Mouse (Mus musculus) embryonic facial prominence, embryonic 13.5 days (tissue): Measurements from ENCODE around the gene 4930519P11Rik. TPM values are rescaled to one million over a fixed set of nuclear protein-coding genes. Genes with fewer than 3 reads are reported as not detected.

Source experiments
- ATAC-seq: fragments of 200-750 bp; cut with Nextera tagmentation; 2 replicates; pipeline ENCODE4 v1.8.0; 2017; ENCODE audit warnings: low read depth; ENCODE audit not compliant: insufficient number of reproducible peaks, insufficient read depth, low FRiP score, low TSS enrichment
- H3K27ac ChIP-seq: fragments of 300-500 bp; sonication (generic); 2 replicates; pipeline ENCODE4 v1.5.1; 2015; ENCODE audit warnings: moderate library complexity, mild to moderate bottlenecking, inconsistent platforms
- H3K27me3 ChIP-seq: fragments of 300-500 bp; sonication (generic); 2 replicates; pipeline ENCODE4 v1.6.1; 2015; ENCODE audit warnings: mild to moderate bottlenecking, inconsistent platforms
- H3K36me3 ChIP-seq: fragments of 300-500 bp; sonication (generic); 2 replicates; pipeline ENCODE4 v1.6.1; 2015; ENCODE audit warnings: mild to moderate bottlenecking, inconsistent platforms
- H3K4me1 ChIP-seq: fragments of 300-500 bp; sonication (generic); 2 replicates; pipeline ENCODE4 v1.6.1; 2015; ENCODE audit warnings: inconsistent platforms
- H3K4me2 ChIP-seq: fragments of 300-500 bp; sonication (generic); 2 replicates; pipeline ENCODE4 v1.6.1; 2015; ENCODE audit warnings: moderate library complexity, mild to moderate bottlenecking, inconsistent platforms
- H3K4me3 ChIP-seq: fragments of 300-500 bp; sonication (generic); 2 replicates; pipeline ENCODE4 v1.5.1; 2015; ENCODE audit warnings: mild to moderate bottlenecking, inconsistent platforms
- H3K9ac ChIP-seq: fragments of 300-500 bp; sonication (generic); 2 replicates; pipeline ENCODE4 v1.6.1; 2015; ENCODE audit warnings: mild to moderate bottlenecking, inconsistent platforms
- H3K9me3 ChIP-seq: fragments of 300-500 bp; sonication (generic); 2 replicates; pipeline ENCODE4 v1.6.1; 2016; ENCODE audit warnings: inconsistent platforms
- WGBS: fragments of 180-500 bp; shearing (Covaris S2); methylation state at CpG from one replicate; pipeline ENCODE4 v1.1.7; 2015; ENCODE audit warnings: mixed read lengths; 5-methylcytosine and 5-hydroxymethylcytosine counted together
- polyA plus RNA-seq: library from polyadenylated mRNA; unstranded; fragments of >200 nt; fragmentation: Nextera tagmentation; extraction: Ambion mirVana; gene quantifications from 2 replicates; pipeline ENCODE4 v1.2.1, GENCODE M21; 2015

Gene 4930519P11Rik
- polyA plus RNA-seq, 1 experiment from 2014 or later, result not detected

GRCm38 (mm10) chr2:154646634-154647033 is 33.4 kb upstream of the 4930519P11Rik start:
- 79% methylated on average over 5 of the region's 5 CpGs for WGBS
- Histone ChIP-seq H3K4me3 (no peak overlapping the region), H3K27ac (no peak overlapping the region), H3K4me2 (no peak overlapping the region), H3K4me1 (no peaks in the 10 kb centered on the region), H3K36me3 (peaks cover 45% of the 10 kb centered on the region), H3K9me3 (no peaks in the 10 kb centered on the region), H3K9ac (no peak overlapping the region), H3K27me3 (no peaks in the 10 kb centered on the region)
- no peak for ATAC-seq

GRCm38 (mm10) chr2:154642712-154643385 is 29.6 kb upstream of the 4930519P11Rik start:
- H3K9me3 ChIP-seq, result peaks cover 5% of the 10 kb centered on the region
- 83% methylated on average over 6 of the region's 6 CpGs for WGBS
- H3K9ac ChIP-seq, result no peak overlapping the region
- no peak overlapping the region for H3K27ac ChIP-seq
- H3K4me2 ChIP-seq, result no peak overlapping the region
- H3K27me3 ChIP-seq, result no peaks in the 10 kb centered on the region
- H3K4me1 ChIP-seq, result no peaks in the 10 kb centered on the region
- H3K4me3 ChIP-seq, result no peak overlapping the region
- no peak for ATAC-seq
- peaks cover 69% of the 10 kb centered on the region for H3K36me3 ChIP-seq

- H3K4me3 ChIP-seq, result no peak overlapping the region
- no peak overlapping the region for H3K9ac ChIP-seq
- H3K4me2 ChIP-seq, result no peak overlapping the region
- H3K9me3 ChIP-seq, result peaks cover 5% of the 10 kb centered on the region
- H3K27me3 ChIP-seq, result no peaks in the 10 kb centered on the region
- 93% methylated on average over 9 of the region's 9 CpGs for WGBS
- H3K36me3 ChIP-seq, result peaks cover 72% of the 10 kb centered on the region
- peak; percentile 57; the same call in 1 of the 2 replicates for ATAC-seq
- H3K4me1 ChIP-seq, result no peaks in the 10 kb centered on the region
- no peak overlapping the region for H3K27ac ChIP-seq
These were observed 28.8 kb upstream of the 4930519P11Rik start for GRCm38 (mm10) chr2:154642005-154642459.

- Histone ChIP-seq H3K4me3 (no peak overlapping the region), H3K9ac (no peak overlapping the region), H3K4me1 (no peaks in the 10 kb centered on the region), H3K27ac (no peak overlapping the region), H3K9me3 (peaks cover 5% of the 10 kb centered on the region), H3K27me3 (no peaks in the 10 kb centered on the region), H3K36me3 (peaks cover 66% of the 10 kb centered on the region), H3K4me2 (no peak overlapping the region)
- no peak for ATAC-seq
- WGBS, result 66% methylated on average over 8 of the region's 8 CpGs
These were observed 27.9 kb upstream of the 4930519P11Rik start for GRCm38 (mm10) chr2:154641176-154641575.

GRCm38 (mm10) chr2:154639115-154639514 is 25.9 kb upstream of the 4930519P11Rik start:
- ATAC-seq, result no peak
- H3K27me3 ChIP-seq, result no peaks in the 10 kb centered on the region
- peaks cover 5% of the 10 kb centered on the region for H3K9me3 ChIP-seq
- H3K27ac ChIP-seq, result no peak overlapping the region
- H3K36me3 ChIP-seq, result peaks cover 69% of the 10 kb centered on the region
- H3K4me1 ChIP-seq, result no peaks in the 10 kb centered on the region
- H3K4me2 ChIP-seq, result no peak overlapping the region
- 76% methylated on average over 4 of the region's 4 CpGs for WGBS
- H3K4me3 ChIP-seq, result no peak overlapping the region
- H3K9ac ChIP-seq, result no peak overlapping the region

- peaks cover 5% of the 10 kb centered on the region for H3K9me3 ChIP-seq
- WGBS, result 95% methylated on average over 3 of the region's 3 CpGs
- no peak overlapping the region for H3K4me2 ChIP-seq
- no peaks in the 10 kb centered on the region for H3K4me1 ChIP-seq
- peaks cover 65% of the 10 kb centered on the region for H3K36me3 ChIP-seq
- no peaks in the 10 kb centered on the region for H3K27me3 ChIP-seq
- no peak overlapping the region for H3K9ac ChIP-seq
- ATAC-seq, result no peak
- no peak overlapping the region for H3K4me3 ChIP-seq
- H3K27ac ChIP-seq, result no peak overlapping the region
These were observed 25.3 kb upstream of the 4930519P11Rik start for GRCm38 (mm10) chr2:154638521-154638920.

- ATAC-seq, result no peak
- H3K4me3 ChIP-seq, result no peak overlapping the region
- no peak overlapping the region for H3K4me2 ChIP-seq
- H3K9ac ChIP-seq, result no peak overlapping the region
- H3K4me1 ChIP-seq, result no peaks in the 10 kb centered on the region
- WGBS, result 92% methylated on average over 2 of the region's 2 CpGs
- no peaks in the 10 kb centered on the region for H3K27me3 ChIP-seq
- H3K27ac ChIP-seq, result no peak overlapping the region
- H3K36me3 ChIP-seq, result peaks cover 58% of the 10 kb centered on the region
- H3K9me3 ChIP-seq, result peaks cover 5% of the 10 kb centered on the region
These were observed 22.6 kb upstream of the 4930519P11Rik start for GRCm38 (mm10) chr2:154635826-154636225.

- Histone ChIP-seq H3K36me3 (peaks cover 66% of the 10 kb centered on the region), H3K9me3 (peaks cover 5% of the 10 kb centered on the region), H3K4me1 (no peaks in the 10 kb centered on the region), H3K9ac (no peak overlapping the region), H3K27ac (no peak overlapping the region), H3K27me3 (no peaks in the 10 kb centered on the region), H3K4me3 (no peak overlapping the region), H3K4me2 (no peak overlapping the region)
- WGBS, result 93% methylated on average over 9 of the region's 9 CpGs
- no peak for ATAC-seq
These were observed 20.8 kb upstream of the 4930519P11Rik start for GRCm38 (mm10) chr2:154633876-154634644.

GRCm38 (mm10) chr2:154633039-154633742 is 20.0 kb upstream of the 4930519P11Rik start:
- Histone ChIP-seq H3K27ac (no peak overlapping the region), H3K4me2 (no peak overlapping the region), H3K9ac (no peak overlapping the region), H3K9me3 (peaks cover 1% of the 10 kb centered on the region; the same call in 1 of the 2 replicates), H3K36me3 (peaks cover 65% of the 10 kb centered on the region), H3K27me3 (no peaks in the 10 kb centered on the region), H3K4me3 (no peak overlapping the region), H3K4me1 (no peaks in the 10 kb centered on the region)
- ATAC-seq, result no peak
- 90% methylated on average over 5 of the region's 5 CpGs for WGBS

GRCm38 (mm10) chr2:154632203-154632780 is 19.1 kb upstream of the 4930519P11Rik start:
- Histone ChIP-seq H3K27ac (no peak overlapping the region; the same call in 1 of the 2 replicates), H3K27me3 (no peaks in the 10 kb centered on the region), H3K4me3 (no peak overlapping the region), H3K9ac (no peak overlapping the region), H3K9me3 (no peaks in the 10 kb centered on the region), H3K36me3 (peaks cover 63% of the 10 kb centered on the region), H3K4me2 (no peak overlapping the region), H3K4me1 (no peaks in the 10 kb centered on the region)
- no peak for ATAC-seq
- 90% methylated on average over 16 of the region's 16 CpGs for WGBS

- H3K9me3 ChIP-seq, result no peaks in the 10 kb centered on the region
- no peak overlapping the region for H3K27ac ChIP-seq
- no peak for ATAC-seq
- no peaks in the 10 kb centered on the region for H3K27me3 ChIP-seq
- no peak overlapping the region for H3K4me2 ChIP-seq
- no peaks in the 10 kb centered on the region for H3K4me1 ChIP-seq
- H3K4me3 ChIP-seq, result no peak overlapping the region
- H3K36me3 ChIP-seq, result peaks cover 62% of the 10 kb centered on the region
- no peak overlapping the region for H3K9ac ChIP-seq
- 77% methylated on average over 5 of the region's 5 CpGs for WGBS
These were observed 17.3 kb upstream of the 4930519P11Rik start for GRCm38 (mm10) chr2:154630531-154630930.
